Mouse (Mus musculus): ENCODE measurements around the gene Cabcoco1. TPM values are rescaled to one million over a fixed set of nuclear protein-coding genes. Genes with fewer than 3 reads are reported as not detected.
A peak's percentile ranks its signal among the peaks of the same experiment; 100 is the strongest.

Cabcoco1 gene
- polyA plus RNA-seq, 1 experiment = 12.3 TPM

DNA sequence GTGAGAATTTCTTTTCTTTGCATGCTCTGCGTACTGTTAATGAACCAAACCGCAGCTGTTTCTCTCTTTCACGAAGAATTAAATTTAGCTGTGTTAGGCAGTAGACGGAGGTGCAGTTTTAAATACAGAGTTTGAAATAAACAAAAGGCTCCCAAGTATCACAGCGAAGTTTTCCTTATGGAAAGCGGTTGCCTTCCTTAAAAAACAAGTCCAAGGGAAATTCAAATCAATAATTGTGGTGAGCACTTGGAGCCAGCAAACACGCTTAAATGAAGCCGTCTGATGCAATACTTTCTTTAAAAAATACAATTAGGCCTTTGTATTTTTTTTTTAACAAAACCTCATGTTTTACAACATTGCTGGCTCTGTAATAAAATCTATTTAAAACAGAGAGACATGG lies 101.2 kb downstream of the Cabcoco1 start:
- H3K36me3 ChIP-seq (ENCODE audit: control insufficient read depth, insufficient read depth, low read length) = no peaks in the 10 kb centered on the region
- WGBS = 84% methylated on average over 8 of the region's 8 CpGs
- H3K4me1 ChIP-seq (ENCODE audit: control insufficient read depth, insufficient read depth, low read length) = no peaks in the 10 kb centered on the region
- no peak overlapping the region for H3K4me3 ChIP-seq (ENCODE audit: insufficient read depth, low read depth, low read length)
- TF ChIP-seq POLR2A (IDR thresholded peaks at IDR 0.05; ENCODE audit: low read depth, low read length) = no peak
- TF ChIP-seq CTCF (conservative IDR thresholded peaks at IDR 0.05; ENCODE audit: insufficient read depth, insufficient read length, low read depth, low read length) = no peak
- no peaks in the 10 kb centered on the region for H3K27me3 ChIP-seq (replicated peaks; ENCODE audit: control insufficient read depth, insufficient read depth, low read length)
- DNase-seq = no peak
- H3K27ac ChIP-seq (ENCODE audit: insufficient read depth, low read depth, low read length) = no peak overlapping the region

DNA sequence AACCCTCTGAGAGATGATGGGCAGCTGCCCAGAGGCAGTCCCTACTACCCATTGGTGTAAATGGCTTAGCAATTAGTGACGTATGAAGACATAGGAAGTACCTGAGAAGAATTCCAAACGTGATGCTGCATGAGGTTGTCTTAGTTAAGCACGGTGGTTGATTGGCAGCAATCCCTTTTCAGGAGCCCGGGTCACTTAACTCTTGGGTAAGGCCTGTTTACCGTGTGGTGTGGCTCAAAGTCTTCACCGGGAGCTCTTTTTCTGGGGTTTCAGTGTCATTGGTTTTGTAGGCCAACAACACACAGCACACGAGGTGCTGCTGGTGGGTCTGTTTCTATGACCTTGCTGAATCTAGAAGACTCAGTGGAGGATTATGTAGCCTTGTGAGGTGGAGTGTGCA lies 105.9 kb downstream of the Cabcoco1 start:
- 53% methylated on average over 7 of the region's 7 CpGs for WGBS
- H3K4me1 ChIP-seq (ENCODE audit: control insufficient read depth, insufficient read depth, low read length) = no peaks in the 10 kb centered on the region
- no peaks in the 10 kb centered on the region for H3K36me3 ChIP-seq (ENCODE audit: control insufficient read depth, insufficient read depth, low read length)
- DNase-seq = peak; percentile 26
- no peaks in the 10 kb centered on the region for H3K27me3 ChIP-seq (replicated peaks; ENCODE audit: control insufficient read depth, insufficient read depth, low read length)
- TF ChIP-seq POLR2A (IDR thresholded peaks at IDR 0.05; ENCODE audit: low read depth, low read length) = no peak
- TF ChIP-seq CTCF (conservative IDR thresholded peaks at IDR 0.05; ENCODE audit: insufficient read depth, insufficient read length, low read depth, low read length) = no peak
- no peak overlapping the region for H3K27ac ChIP-seq (ENCODE audit: insufficient read depth, low read depth, low read length)
- no peak overlapping the region for H3K4me3 ChIP-seq (ENCODE audit: insufficient read depth, low read depth, low read length)

DNA sequence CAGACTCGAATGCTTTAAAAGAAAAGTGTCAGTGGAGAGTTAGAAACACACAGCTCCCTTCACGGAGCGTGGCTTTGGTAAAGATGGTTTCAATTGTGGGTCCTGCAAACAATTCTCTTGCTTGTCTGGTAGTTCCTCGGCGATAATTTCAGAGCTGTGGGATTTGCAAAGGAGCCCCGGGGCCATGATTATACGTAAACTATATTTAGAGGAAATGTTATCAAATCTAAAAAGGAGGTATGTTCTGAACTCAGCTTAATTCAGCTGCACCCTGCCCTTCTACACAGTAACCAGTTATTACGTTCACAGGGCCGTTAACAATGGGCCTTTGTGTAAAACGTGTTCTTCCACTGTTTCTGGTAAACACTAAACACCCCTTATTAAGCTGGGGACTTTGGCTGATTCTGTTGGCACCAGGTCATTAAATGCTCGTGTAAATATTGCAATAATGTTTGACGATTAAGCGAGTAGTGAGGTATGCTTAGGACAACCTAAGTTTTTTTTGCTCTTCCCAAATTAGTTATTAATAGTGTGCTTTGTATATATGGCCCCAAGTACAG lies 106.6 kb downstream of the Cabcoco1 start:
- Histone ChIP-seq H3K27me3 (replicated peaks; ENCODE audit: control insufficient read depth, insufficient read depth, low read length) (no peaks in the 10 kb centered on the region), H3K36me3 (ENCODE audit: control insufficient read depth, insufficient read depth, low read length) (no peaks in the 10 kb centered on the region), H3K4me3 (ENCODE audit: insufficient read depth, low read depth, low read length) (no peak overlapping the region), H3K4me1 (ENCODE audit: control insufficient read depth, insufficient read depth, low read length) (no peaks in the 10 kb centered on the region), H3K27ac (ENCODE audit: insufficient read depth, low read depth, low read length) (no peak overlapping the region)
- TF ChIP-seq CTCF (conservative IDR thresholded peaks at IDR 0.05; ENCODE audit: insufficient read depth, insufficient read length, low read depth, low read length) (no peak), POLR2A (IDR thresholded peaks at IDR 0.05; ENCODE audit: low read depth, low read length) (no peak)
- no peak for DNase-seq
- 79% methylated on average over 13 of the region's 13 CpGs for WGBS

- H3K4me1 ChIP-seq (ENCODE audit: control insufficient read depth, insufficient read depth, low read length) = no peaks in the 10 kb centered on the region
- H3K36me3 ChIP-seq (ENCODE audit: control insufficient read depth, insufficient read depth, low read length) = no peaks in the 10 kb centered on the region
- 91% methylated on average over 9 of the region's 9 CpGs for WGBS
- no peaks in the 10 kb centered on the region for H3K27me3 ChIP-seq (replicated peaks; ENCODE audit: control insufficient read depth, insufficient read depth, low read length)
- no peak overlapping the region for H3K4me3 ChIP-seq (ENCODE audit: insufficient read depth, low read depth, low read length)
- no peak for TF ChIP-seq CTCF (conservative IDR thresholded peaks at IDR 0.05; ENCODE audit: insufficient read depth, insufficient read length, low read depth, low read length)
- no peak for TF ChIP-seq POLR2A (IDR thresholded peaks at IDR 0.05; ENCODE audit: low read depth, low read length)
- DNase-seq = no peak
- no peak overlapping the region for H3K27ac ChIP-seq (ENCODE audit: insufficient read depth, low read depth, low read length)
Measured at GRCm38 (mm10) chr10:68434045-68434639, 107.6 kb downstream of the Cabcoco1 start.

GRCm38 (mm10) chr10:68431346-68431745 lies 110.3 kb downstream of the Cabcoco1 start:
- H3K4me1 ChIP-seq (ENCODE audit: control insufficient read depth, insufficient read depth, low read length) = no peaks in the 10 kb centered on the region
- 84% methylated on average over 6 of the region's 6 CpGs for WGBS
- TF ChIP-seq CTCF (conservative IDR thresholded peaks at IDR 0.05; ENCODE audit: insufficient read depth, insufficient read length, low read depth, low read length) = no peak
- TF ChIP-seq POLR2A (IDR thresholded peaks at IDR 0.05; ENCODE audit: low read depth, low read length) = no peak
- no peaks in the 10 kb centered on the region for H3K36me3 ChIP-seq (ENCODE audit: control insufficient read depth, insufficient read depth, low read length)
- no peak for DNase-seq
- no peak overlapping the region for H3K4me3 ChIP-seq (ENCODE audit: insufficient read depth, low read depth, low read length)
- H3K27me3 ChIP-seq (replicated peaks; ENCODE audit: control insufficient read depth, insufficient read depth, low read length) = no peaks in the 10 kb centered on the region
- no peak overlapping the region for H3K27ac ChIP-seq (ENCODE audit: insufficient read depth, low read depth, low read length)

DNA sequence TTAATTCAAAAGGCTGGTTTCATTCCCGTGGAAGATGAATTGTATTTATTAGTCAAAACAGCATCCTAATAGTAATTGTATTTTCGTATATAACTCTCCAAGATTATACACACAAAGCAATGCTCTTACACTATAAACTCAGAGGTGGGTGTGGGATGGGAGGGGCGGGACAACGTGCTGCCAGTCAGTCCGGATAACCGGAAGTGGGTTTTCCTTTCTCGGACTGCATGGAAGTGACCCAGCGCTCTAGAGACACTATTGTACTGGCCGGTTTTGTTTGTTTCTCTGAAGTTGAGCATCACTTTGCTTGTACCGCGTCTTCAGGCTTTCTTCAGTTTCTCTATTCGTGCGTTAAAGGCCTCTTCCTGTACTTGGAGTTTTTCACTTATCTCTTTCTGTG lies 110.8 kb downstream of the Cabcoco1 start:
- Histone ChIP-seq H3K4me1 (ENCODE audit: control insufficient read depth, insufficient read depth, low read length) (no peaks in the 10 kb centered on the region), H3K36me3 (ENCODE audit: control insufficient read depth, insufficient read depth, low read length) (no peaks in the 10 kb centered on the region), H3K4me3 (ENCODE audit: insufficient read depth, low read depth, low read length) (no peak overlapping the region), H3K27me3 (replicated peaks; ENCODE audit: control insufficient read depth, insufficient read depth, low read length) (no peaks in the 10 kb centered on the region), H3K27ac (ENCODE audit: insufficient read depth, low read depth, low read length) (no peak overlapping the region)
- no peak for DNase-seq
- WGBS = 92% methylated on average over 13 of the region's 13 CpGs
- TF ChIP-seq POLR2A (IDR thresholded peaks at IDR 0.05; ENCODE audit: low read depth, low read length) (no peak), CTCF (conservative IDR thresholded peaks at IDR 0.05; ENCODE audit: insufficient read depth, insufficient read length, low read depth, low read length) (no peak)

DNA sequence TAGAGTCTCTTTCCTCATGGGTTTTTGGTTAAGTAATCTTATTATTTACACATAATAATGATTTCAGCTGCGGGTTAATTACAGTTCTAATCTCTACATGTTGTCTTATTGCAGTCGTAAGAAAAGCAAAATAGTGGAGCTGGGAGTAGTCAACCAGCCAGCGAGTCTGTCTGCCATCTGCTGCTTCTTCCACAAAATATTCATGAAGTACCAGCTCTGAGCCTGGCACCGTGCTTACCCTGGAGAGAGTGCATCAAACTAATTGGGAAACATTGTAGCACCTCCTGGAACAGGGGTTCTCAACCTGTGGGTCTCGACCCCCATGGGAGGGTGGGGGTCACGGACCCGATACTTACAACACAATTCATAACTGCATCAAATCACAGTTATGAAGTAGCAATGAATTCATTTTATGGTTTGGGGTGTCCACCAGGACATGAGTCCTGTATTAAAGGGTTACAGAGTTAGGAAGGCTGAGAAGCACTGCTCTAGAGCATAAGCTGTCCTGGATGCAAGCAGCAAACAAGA lies 121.2 kb downstream of the Cabcoco1 start:
- no peaks in the 10 kb centered on the region for H3K27me3 ChIP-seq (replicated peaks; ENCODE audit: control insufficient read depth, insufficient read depth, low read length)
- TF ChIP-seq POLR2A (IDR thresholded peaks at IDR 0.05; ENCODE audit: low read depth, low read length) (no peak), CTCF (conservative IDR thresholded peaks at IDR 0.05; ENCODE audit: insufficient read depth, insufficient read length, low read depth, low read length) (no peak)
- no peaks in the 10 kb centered on the region for H3K4me1 ChIP-seq (ENCODE audit: control insufficient read depth, insufficient read depth, low read length)
- 89% methylated on average over 7 of the region's 7 CpGs for WGBS
- H3K36me3 ChIP-seq (ENCODE audit: control insufficient read depth, insufficient read depth, low read length) = no peaks in the 10 kb centered on the region
- H3K4me3 ChIP-seq (ENCODE audit: insufficient read depth, low read depth, low read length) = no peak overlapping the region
- DNase-seq = no peak
- no peak overlapping the region for H3K27ac ChIP-seq (ENCODE audit: insufficient read depth, low read depth, low read length)

Measured in kidney, adult 2 months (tissue).